Mouse (Mus musculus) spleen, adult 2 months (tissue): Measurements from ENCODE around the gene Xrcc5.

Source experiments
- CTCF ChIP-seq: fragments of 200-500 bp; IDR thresholded peaks from 2 replicates; pipeline ENCODE4 v1.5.1; 2011; ENCODE audit warnings: mild to moderate bottlenecking, inconsistent platforms; ENCODE audit not compliant: insufficient read depth, insufficient read length, insufficient replicate concordance; ENCODE audit errors: extremely low read depth
- POLR2A ChIP-seq: fragments of 200-500 bp; IDR thresholded peaks from 2 replicates; pipeline ENCODE4 v1.6.1; 2011; ENCODE audit warnings: low read depth, low read length, inconsistent platforms

- TF ChIP-seq CTCF (no peak), POLR2A (no peak)
Measured at GRCm38 (mm10) chr1:72334807-72335206, 27.6 kb downstream of the Xrcc5 start.
